Mouse (Mus musculus) testis, adult 2 months (tissue): ENCODE data around the gene Tcta. TPM values are rescaled to one million over a fixed set of nuclear protein-coding genes. Genes with fewer than 3 reads are reported as not detected.
"Not testable (repeated sequence)": the region's sequence is repeated elsewhere in the genome, so short reads cannot be mapped to it uniquely, and the experiment has no call there.

ENCODE experiments used
- H3K27ac ChIP-seq: fragments of 200-500 bp; 2 replicates; pipeline ENCODE4 v1.5.1; 2012; ENCODE audit warnings: low read depth, low read length; ENCODE audit not compliant: control insufficient read depth, insufficient read depth
- H3K27me3 ChIP-seq: fragments of 200-500 bp; 2 replicates; pipeline ENCODE4 v1.6.1; 2012; ENCODE audit warnings: mild to moderate bottlenecking, low read length, moderate library complexity; ENCODE audit not compliant: control insufficient read depth, insufficient read depth
- H3K36me3 ChIP-seq: fragments of 200-500 bp; 2 replicates; pipeline ENCODE4 v1.6.1; 2012; ENCODE audit warnings: mild to moderate bottlenecking, low read length; ENCODE audit not compliant: control insufficient read depth, insufficient read depth
- H3K4me1 ChIP-seq: fragments of 200-500 bp; 2 replicates; pipeline ENCODE4 v1.6.1; 2012; ENCODE audit warnings: low read length; ENCODE audit not compliant: control insufficient read depth, insufficient read depth
- H3K4me3 ChIP-seq: fragments of 200-500 bp; 2 replicates; pipeline ENCODE4 v1.5.1; 2012; ENCODE audit warnings: low read depth, mild to moderate bottlenecking, low read length, moderate library complexity, mixed read lengths; ENCODE audit not compliant: control insufficient read depth
- CTCF ChIP-seq: fragments of 200-500 bp; IDR thresholded peaks from 2 replicates; pipeline ENCODE4 v1.5.1; 2012; ENCODE audit warnings: low read depth, mild to moderate bottlenecking, inconsistent platforms, low read length, moderate library complexity; ENCODE audit not compliant: control insufficient read depth, insufficient read depth, insufficient replicate concordance
- POLR2A ChIP-seq: fragments of 200-500 bp; IDR thresholded peaks from 2 replicates; pipeline ENCODE4 v1.6.1; 2012; ENCODE audit warnings: low read depth, mild to moderate bottlenecking, inconsistent platforms, low read length, moderate library complexity; ENCODE audit not compliant: control insufficient read depth
- polyA plus RNA-seq: library from polyadenylated mRNA; depleted of rRNA; stranded (reverse); fragments of >200 nt; gene quantifications from 2 replicates; pipeline ENCODE4 v1.2.3, GENCODE M21; 2012

Gene Tcta
- polyA plus RNA-seq, 1 experiment: 42.0 TPM

DNA sequence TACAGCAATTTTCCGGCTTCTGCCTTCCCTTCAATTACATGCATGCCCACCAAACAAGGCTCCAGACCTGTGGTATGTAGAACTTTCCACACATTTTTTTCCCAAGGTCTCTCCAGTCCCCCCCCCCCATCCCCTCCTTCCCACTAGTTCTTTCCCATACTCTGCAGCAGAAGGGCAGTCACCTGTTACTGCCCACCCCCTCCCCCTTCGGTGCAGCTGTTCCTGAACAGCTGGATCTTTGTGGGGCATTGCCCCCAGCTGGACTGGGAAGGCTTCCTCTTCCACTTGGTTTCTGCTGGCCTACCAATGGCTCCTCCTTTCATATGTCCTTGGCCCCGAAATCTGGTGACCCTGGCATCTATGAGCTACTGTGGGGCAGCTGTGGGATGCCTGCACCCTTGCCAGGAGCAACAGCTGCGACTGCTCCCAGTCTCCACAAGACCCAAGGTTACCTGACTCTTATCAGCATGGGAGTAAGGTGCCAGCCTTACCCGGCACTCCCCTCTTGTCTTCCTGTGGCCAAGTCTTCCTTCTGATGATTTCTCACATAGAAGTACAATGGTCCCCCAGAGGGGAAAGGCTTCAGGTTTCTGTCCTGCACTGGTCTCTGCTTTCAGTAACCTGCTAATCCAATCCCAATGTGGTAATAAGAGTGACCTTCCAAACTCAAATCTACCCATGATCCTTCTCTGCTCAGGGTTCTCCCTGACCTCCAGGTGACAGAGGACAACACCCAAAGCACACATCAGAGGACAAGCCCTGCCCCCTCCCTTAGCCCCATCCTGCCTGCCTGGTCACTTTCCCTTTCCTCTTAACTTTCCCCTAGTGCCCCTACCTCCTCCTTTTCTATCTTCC lies 31.3 kb downstream of the Tcta start:
- Histone ChIP-seq H3K27ac (no peak overlapping the region), H3K27me3 (no peaks in the 10 kb centered on the region), H3K4me3 (no peak overlapping the region), H3K36me3 (no peaks in the 10 kb centered on the region), H3K4me1 (peaks cover 5% of the 10 kb centered on the region; the same call in 1 of the 2 replicates)
- no peak for TF ChIP-seq CTCF
- no peak for TF ChIP-seq POLR2A

DNA sequence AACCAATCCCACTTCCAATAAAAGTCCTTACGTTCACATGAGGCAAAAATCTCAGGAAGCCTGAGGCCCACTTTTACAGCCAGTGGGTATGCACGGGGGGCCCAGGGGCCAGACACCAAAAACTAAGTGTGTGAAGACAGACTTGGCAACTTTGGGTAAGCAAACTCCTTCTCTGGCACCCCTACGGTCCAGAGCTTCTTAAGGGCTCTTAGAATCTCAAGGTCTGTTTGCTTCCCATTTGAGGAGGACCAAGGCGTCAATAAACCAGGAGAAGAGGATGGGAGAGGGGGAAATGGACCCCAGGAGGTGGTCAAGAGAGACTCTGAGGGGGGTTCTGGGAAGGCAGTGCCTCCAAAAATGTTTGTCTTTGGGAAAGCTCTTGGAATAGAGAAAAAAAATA lies 32.5 kb downstream of the Tcta start:
- Histone ChIP-seq H3K27ac (no peak overlapping the region), H3K36me3 (no peaks in the 10 kb centered on the region), H3K4me3 (no peak overlapping the region), H3K4me1 (peaks cover 5% of the 10 kb centered on the region), H3K27me3 (no peaks in the 10 kb centered on the region)
- no peak for TF ChIP-seq CTCF
- no peak for TF ChIP-seq POLR2A

- Histone ChIP-seq H3K27ac (no peak overlapping the region), H3K27me3 (no peaks in the 10 kb centered on the region)
- TF ChIP-seq POLR2A (no peak), CTCF (no peak)
Observed at GRCm38 (mm10) chr9:108272691-108273090, 33.3 kb downstream of the Tcta start.

GRCm38 (mm10) chr9:108271941-108272340 lies 34.0 kb downstream of the Tcta start:
- TF ChIP-seq POLR2A (no peak), CTCF (no peak)
- no peaks in the 10 kb centered on the region for H3K36me3 ChIP-seq
- H3K27me3 ChIP-seq: no peaks in the 10 kb centered on the region
- H3K27ac ChIP-seq: no peak overlapping the region
- H3K4me1 ChIP-seq: peaks cover 5% of the 10 kb centered on the region
- H3K4me3 ChIP-seq: no peak overlapping the region

More at GRCm38 (mm10) chr9:108272691-108273090, 33.3 kb downstream of the Tcta start:
- H3K36me3 ChIP-seq: no peaks in the 10 kb centered on the region
- H3K4me1 ChIP-seq: peaks cover 5% of the 10 kb centered on the region
- H3K4me3 ChIP-seq: no peak overlapping the region

GRCm38 (mm10) chr9:108268701-108269100 lies 37.3 kb downstream of the Tcta start:
- not testable (repeated sequence) for H3K36me3 ChIP-seq, H3K27me3 ChIP-seq, H3K27ac ChIP-seq, H3K4me3 ChIP-seq, H3K4me1 ChIP-seq

DNA sequence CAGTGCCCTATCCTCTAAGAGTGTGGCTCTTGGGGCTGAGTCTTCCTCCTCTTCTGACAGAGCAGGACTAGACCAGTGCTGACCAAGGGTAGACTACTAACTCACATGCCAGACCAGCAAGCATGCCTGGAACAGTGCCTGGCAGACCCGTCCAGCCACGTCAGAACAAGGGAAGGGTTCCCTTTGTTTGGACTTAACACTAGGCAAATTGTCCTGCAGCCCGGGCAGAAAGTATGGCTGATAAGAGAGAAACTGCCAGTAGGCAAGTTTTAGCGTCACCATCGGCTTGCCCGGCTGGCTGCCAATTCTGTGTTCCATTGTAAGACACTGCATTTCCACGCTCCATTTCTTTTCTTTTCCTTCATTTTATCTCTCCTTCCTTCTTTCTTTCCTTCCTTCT lies 38.3 kb downstream of the Tcta start:
- peaks cover 9% of the 10 kb centered on the region for H3K4me1 ChIP-seq
- H3K27me3 ChIP-seq: no peaks in the 10 kb centered on the region
- no peak overlapping the region for H3K4me3 ChIP-seq
- H3K27ac ChIP-seq: peak overlapping the region; percentile 47
- no peaks in the 10 kb centered on the region for H3K36me3 ChIP-seq
- no peak for TF ChIP-seq CTCF
- TF ChIP-seq POLR2A: no peak

DNA sequence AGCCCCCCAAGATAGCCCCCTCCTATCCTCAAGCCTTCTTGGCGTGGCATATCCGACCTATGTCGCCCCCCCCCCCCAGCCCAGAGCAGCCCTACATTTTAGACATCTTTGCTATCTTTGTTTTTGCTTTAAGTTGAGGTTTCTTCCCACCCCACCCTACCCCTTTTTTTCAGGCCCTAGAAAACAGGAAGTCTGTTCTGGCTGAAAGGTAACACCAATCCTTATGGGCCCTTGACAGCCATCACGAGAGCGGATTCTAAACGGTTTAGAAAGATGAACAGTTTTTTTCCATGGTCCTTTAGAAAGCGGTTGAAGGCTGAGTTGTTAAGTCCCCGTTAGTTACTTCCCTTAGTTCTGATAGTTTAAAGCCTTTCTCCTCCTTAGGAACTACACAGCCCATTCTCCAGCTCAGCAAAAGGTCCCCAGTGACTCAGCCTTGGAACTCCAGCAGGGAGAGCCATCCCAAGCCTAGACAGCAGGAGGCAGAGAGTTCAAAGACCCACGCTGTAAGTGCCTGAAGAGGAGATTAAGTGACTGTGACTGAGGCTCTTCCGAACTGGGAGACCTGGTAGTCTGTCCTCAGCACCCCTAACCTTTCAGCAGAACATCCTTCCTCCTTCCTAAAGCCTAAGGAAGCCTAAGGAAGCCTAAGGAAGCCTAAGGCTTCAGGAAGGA lies 39.6 kb downstream of the Tcta start:
- no peaks in the 10 kb centered on the region for H3K27me3 ChIP-seq
- H3K4me3 ChIP-seq: no peak overlapping the region
- no peaks in the 10 kb centered on the region for H3K36me3 ChIP-seq
- no peak for TF ChIP-seq POLR2A
- TF ChIP-seq CTCF: no peak
- peaks cover 14% of the 10 kb centered on the region for H3K4me1 ChIP-seq
- H3K27ac ChIP-seq: 0 out of 2 replicates have a peak overlapping the region, but pooled peaks have one; percentile 1

- Histone ChIP-seq H3K36me3 (no peaks in the 10 kb centered on the region), H3K4me3 (peak overlapping the region; percentile 85), H3K4me1 (peaks cover 14% of the 10 kb centered on the region), H3K27ac (peak overlapping the region; percentile 83), H3K27me3 (no peaks in the 10 kb centered on the region)
- TF ChIP-seq POLR2A: no peak
- no peak for TF ChIP-seq CTCF
Observed at GRCm38 (mm10) chr9:108264191-108264921, 41.6 kb downstream of the Tcta start.
